Mouse (Mus musculus) olfactory bulb, adult 2 months (tissue): ENCODE measurements at regions not wholly inside any gene's neighbourhood (a gene's known extent, or its start where the extent isn't known, plus 50 kb on each side); places are given as distances from the start of the nearest gene placed in this dataset.
"Not testable (repeated sequence)": the region's sequence is repeated elsewhere in the genome, so short reads cannot be mapped to it uniquely, and the experiment has no call there.

ENCODE experiments used
- H3K27ac ChIP-seq: fragments of 200-500 bp; 2 replicates; pipeline ENCODE4 v1.5.1; 2012; ENCODE audit warnings: low read depth, low read length; ENCODE audit not compliant: insufficient read depth
- H3K4me1 ChIP-seq: fragments of 200-500 bp; 2 replicates; pipeline ENCODE4 v1.6.1; 2012; ENCODE audit warnings: low read length; ENCODE audit not compliant: control insufficient read depth, insufficient read depth
- H3K4me3 ChIP-seq: fragments of 200-500 bp; 2 replicates; pipeline ENCODE4 v1.5.1; 2012; ENCODE audit warnings: mild to moderate bottlenecking, low read depth, low read length, moderate library complexity; ENCODE audit not compliant: insufficient read depth
- CTCF ChIP-seq: fragments of 200-500 bp; IDR thresholded peaks from 2 replicates; pipeline ENCODE4 v1.5.1; 2012; ENCODE audit warnings: low read depth, mild to moderate bottlenecking, low read length, moderate library complexity; ENCODE audit not compliant: insufficient read depth
- POLR2A ChIP-seq: fragments of 200-500 bp; IDR thresholded peaks from 2 replicates; pipeline ENCODE4 v1.6.1; 2012; ENCODE audit warnings: mild to moderate bottlenecking, low read depth, low read length, moderate library complexity; ENCODE audit not compliant: insufficient read depth
- WGBS: fragments of 180-500 bp; shearing (Covaris S2); methylation state at CpG from one replicate; pipeline ENCODE4 v1.1.7; 2018; 5-methylcytosine and 5-hydroxymethylcytosine counted together

DNA sequence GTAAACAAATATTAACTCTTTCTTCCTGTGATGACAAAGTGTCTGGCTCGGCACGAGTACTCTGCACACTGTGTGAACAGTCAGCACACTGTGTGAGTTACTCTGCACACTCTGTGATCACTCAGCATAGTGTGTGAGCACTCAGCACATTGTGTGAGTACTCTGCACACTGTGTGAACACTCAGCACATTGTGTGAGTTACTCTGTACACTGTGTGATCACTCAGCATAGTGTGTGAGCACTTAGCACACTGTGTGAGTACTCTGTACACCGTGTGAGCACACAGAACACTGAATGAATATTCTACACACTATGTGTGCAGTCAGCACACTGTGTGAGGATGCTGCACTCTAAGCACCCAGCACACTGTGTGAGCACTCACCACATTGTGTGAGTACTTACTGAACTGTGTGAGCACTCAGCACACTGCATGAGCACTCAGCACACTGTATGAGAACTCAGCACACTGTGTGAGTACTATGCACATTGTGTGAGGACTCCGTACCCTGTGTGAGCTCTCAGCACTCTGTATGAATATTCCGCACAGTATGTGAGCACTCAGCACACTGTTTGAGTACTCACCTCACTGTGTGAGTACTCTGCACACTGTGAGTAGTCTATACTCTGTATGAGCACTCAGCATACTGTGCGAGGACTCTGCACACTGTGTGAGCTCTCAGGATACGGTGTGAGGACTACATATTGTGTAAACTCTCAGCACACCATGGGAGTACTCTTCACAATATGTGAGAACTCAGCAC is 381.9 kb downstream of the Hdgfl1 start:
- H3K27ac ChIP-seq: no peak overlapping the region
- TF ChIP-seq CTCF (no peak), POLR2A (no peak)
- no peaks in the 10 kb centered on the region for H3K4me1 ChIP-seq
- H3K4me3 ChIP-seq: no peak overlapping the region
- WGBS: 95% methylated on average over 7 of the region's 7 CpGs

DNA sequence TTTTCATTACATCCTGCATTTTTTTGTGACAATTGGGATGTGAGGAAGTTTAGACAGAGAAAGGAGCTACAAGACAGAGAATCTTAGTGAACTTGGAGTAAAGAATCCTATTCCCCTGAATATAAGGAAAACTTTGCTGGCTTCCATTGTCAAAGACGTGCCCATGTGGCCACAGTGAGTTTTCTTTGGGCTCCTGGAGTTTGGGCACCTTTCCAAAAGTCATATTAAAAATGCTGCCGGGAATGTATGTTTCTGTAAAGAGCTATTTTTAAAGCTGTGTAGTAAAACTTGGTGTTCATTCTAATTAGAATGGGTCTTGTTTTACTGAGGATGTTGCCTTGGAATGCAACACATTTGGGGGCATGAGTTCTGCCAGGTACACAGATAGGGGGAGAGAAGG is 387.3 kb downstream of the Hdgfl1 start:
- Histone ChIP-seq H3K4me3 (no peak overlapping the region), H3K27ac (no peak overlapping the region), H3K4me1 (no peaks in the 10 kb centered on the region)
- WGBS: 39% methylated on average over 2 of the region's 2 CpGs
- TF ChIP-seq CTCF: no peak

DNA sequence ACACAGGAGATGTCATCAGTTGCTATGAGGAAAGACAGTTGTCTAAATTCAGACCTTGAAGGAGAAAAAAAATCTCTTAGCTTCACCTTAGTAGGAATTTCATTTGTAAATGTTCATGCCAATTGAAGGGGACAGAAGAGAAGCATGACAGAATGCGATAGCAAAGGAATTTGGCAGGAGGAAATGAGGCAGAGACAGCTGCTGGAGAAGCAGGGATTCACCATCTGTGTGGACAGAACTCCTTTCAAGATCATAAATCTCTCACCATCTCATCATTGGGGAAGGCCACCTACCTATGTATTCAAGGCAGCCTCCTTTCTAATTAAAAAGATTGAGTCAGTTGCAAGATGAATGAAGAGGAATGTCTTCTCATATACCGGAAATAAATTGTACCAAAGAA is 387.8 kb downstream of the Hdgfl1 start:
- H3K4me3 ChIP-seq: no peak overlapping the region
- TF ChIP-seq CTCF (no peak), POLR2A (no peak)
- no peaks in the 10 kb centered on the region for H3K4me1 ChIP-seq
- WGBS: 90% methylated on average over 2 of the region's 2 CpGs
- H3K27ac ChIP-seq: no peak overlapping the region

DNA sequence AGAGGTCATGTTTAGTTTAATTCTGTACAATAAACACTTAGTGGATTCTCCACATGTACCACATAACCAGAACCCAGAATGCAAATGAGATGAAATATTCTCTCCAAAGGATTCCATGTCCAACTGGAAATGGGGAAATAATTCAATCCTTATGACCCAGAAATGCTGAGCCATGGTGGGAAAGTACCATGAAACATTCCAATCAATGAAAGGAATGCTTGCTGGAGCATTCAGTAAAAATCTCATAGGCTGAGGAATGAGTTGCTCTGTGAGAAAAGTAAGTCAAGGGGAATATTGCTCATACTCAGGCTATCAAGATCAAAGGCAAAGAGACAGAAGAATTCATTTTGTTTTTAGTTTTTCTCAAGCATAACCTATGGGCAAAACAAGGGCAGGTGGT is 394.4 kb downstream of the Hdgfl1 start:
- TF ChIP-seq CTCF: no peak
- TF ChIP-seq POLR2A: no peak
- H3K4me3 ChIP-seq: no peak overlapping the region
- no peak overlapping the region for H3K27ac ChIP-seq
- no peaks in the 10 kb centered on the region for H3K4me1 ChIP-seq

DNA sequence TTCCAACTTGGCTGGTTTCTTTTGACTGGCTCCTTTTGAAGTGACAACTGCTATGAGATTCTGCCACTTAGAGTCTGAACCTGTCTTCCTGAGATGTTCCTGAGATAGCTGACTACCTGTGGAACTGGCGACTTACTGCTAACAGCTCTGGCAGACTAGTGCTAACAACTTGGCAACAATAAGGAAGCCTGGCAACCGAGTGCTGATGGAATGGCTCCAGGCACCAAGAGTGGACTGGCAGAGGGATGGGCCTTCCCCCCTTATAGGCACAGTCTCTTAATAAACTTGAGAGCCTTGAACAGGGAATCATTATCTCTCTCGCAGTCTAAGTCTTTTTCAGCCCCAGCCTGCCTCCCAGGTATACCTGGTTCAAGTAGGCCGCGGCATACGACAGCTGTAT is 404.1 kb downstream of the Hdgfl1 start:
- not testable (repeated sequence) for H3K4me3 ChIP-seq, H3K4me1 ChIP-seq, H3K27ac ChIP-seq
- 78% methylated on average over 6 of the region's 6 CpGs for WGBS

DNA sequence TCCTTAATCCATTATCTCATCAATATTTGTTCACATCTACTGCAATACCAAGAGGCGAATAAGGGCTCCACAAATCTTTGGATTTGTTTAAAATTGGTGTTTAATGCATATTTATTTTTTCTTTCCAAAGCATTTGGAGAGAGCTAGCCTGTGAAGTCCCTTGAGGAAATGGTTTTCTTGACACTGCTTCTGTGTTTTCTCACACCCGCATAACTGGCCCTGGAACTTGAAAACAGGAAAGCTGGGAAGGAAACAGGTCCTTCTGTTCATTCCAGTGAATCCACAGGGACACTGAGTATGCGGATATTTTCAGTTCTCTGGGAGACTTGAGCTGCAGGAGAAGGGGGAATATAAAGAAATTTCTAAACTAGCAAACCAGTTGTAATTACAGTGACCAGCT is 413.6 kb downstream of the Hdgfl1 start:
- WGBS: 78% methylated on average over 3 of the region's 3 CpGs
- no peak for TF ChIP-seq POLR2A
- TF ChIP-seq CTCF: no peak
- H3K4me3 ChIP-seq: no peak overlapping the region
- no peaks in the 10 kb centered on the region for H3K4me1 ChIP-seq
- H3K27ac ChIP-seq: no peak overlapping the region

DNA sequence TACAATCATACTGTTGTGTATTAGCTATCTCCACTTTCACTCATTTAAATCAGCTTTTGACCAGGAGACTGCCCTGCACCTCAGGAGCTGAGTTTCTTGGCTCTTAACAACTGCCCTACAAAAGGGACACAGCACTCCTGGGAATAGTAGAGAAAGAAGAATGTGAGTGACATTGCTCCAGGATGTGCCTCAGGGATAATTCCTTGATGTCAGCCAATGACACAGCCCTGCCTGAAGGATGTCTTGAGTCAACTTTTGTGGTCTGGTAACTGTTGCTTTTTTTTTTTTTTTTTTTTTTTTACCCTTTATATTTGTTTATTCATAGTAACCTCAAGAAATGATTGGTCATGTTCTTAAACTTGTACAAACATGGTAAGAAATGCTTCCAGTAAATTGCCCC is 415.5 kb downstream of the Hdgfl1 start:
- no peaks in the 10 kb centered on the region for H3K4me1 ChIP-seq
- no peak overlapping the region for H3K4me3 ChIP-seq
- TF ChIP-seq CTCF (no peak), POLR2A (no peak)
- no peak overlapping the region for H3K27ac ChIP-seq

DNA sequence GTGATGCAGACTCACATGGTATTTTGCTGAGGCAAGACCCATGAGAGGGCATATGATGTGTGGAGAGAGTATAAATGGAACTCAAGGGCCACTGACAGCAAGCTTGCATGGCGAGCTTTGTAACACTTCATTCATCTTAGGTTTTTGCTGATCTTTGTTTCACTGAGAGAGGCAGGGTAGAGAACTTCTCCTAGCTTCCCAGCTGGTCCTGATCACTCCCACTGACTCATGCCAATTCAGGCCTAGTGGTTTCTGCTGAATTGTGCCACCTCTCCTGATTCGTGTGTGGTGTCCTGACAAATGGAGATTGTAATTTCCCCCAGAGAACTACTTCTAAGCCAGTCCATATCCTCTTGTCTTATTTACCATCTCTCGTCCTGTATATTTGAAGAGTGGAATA is 419.5 kb downstream of the Hdgfl1 start:
- Histone ChIP-seq H3K4me3 (no peak overlapping the region), H3K27ac (no peak overlapping the region), H3K4me1 (no peaks in the 10 kb centered on the region)
- no peak for TF ChIP-seq POLR2A
- TF ChIP-seq CTCF: no peak
- WGBS: 96% methylated on average over 3 of the region's 3 CpGs

DNA sequence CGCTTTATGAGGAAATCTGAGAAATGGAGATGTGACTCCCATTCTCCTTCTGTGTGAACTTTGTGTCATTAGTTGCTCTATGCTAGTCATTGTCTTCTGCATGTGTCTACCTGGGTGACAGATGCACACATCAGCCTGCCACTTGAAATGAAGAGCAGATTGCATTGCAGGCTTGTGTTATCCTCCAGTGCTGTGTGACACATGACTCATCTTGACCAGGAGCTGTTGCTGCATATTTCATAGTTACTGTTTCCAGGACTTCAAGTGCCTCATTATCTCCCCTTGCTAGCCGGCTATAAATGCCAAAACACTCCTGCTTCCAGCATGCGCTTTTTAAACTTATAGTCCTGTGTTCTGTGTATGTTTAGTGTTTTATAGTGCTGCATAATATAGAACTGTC is 431.2 kb downstream of the Hdgfl1 start:
- Histone ChIP-seq H3K27ac (no peak overlapping the region), H3K4me1 (no peaks in the 10 kb centered on the region), H3K4me3 (no peak overlapping the region)
- 65% methylated on average over 3 of the region's 3 CpGs for WGBS
- TF ChIP-seq POLR2A (no peak), CTCF (no peak)

DNA sequence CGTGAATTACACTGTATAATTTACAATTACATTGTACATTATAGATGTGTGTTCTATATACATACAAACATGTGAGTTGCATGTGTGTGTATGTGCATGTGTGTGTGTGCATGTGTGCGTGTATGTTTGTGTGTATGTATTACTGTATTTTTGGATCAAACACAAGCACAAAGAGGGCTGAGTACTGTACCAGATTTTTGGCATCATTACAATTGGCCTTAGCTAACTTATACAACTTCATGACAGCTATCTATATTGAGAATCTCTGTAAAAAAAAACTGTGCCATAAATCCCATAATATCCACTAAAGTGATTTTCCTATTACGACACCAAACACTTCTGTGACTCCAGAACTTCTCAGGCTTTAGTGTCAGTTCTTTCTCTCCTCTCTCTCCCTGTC is 444.9 kb downstream of the Hdgfl1 start:
- H3K4me3 ChIP-seq: no peak overlapping the region
- H3K27ac ChIP-seq: no peak overlapping the region
- WGBS: 94% methylated on average over 3 of the region's 3 CpGs
- H3K4me1 ChIP-seq: no peaks in the 10 kb centered on the region
- TF ChIP-seq POLR2A (no peak), CTCF (no peak)
